Mouse (Mus musculus): Measurements from ENCODE around the gene Ttc7. TPM values are rescaled to one million over a fixed set of nuclear protein-coding genes. Genes with fewer than 3 reads are reported as not detected.

Gene Ttc7
- polyA plus RNA-seq (2014; fragmentation: Nextera tagmentation; extraction: Ambion mirVana): 2.8 and 3.6 TPM in 2 replicates

DNA sequence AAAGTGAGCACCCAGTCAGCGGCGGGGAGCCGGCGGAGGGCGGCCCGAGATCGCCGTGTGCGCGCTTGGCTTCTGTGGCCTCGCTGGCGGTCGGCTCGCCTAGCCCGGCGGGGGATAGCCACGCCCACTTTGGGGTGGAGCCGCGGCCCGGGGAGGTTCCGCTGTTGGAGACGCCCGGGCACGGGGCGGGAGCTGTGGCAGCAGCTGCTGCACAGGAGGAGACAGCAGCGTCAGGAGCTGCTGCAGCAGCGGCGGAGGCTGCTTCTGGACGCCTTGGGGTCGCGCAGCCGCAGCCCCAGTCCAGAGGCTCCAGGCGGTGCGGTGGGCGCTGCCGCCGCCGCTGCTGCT is at the start of gene Ttc7:
Gene Ttc7, plus strand, starts transcription at position 181 of the 348 bp plus-strand sequence.
- DNase-seq: peak; percentile 99

DNA sequence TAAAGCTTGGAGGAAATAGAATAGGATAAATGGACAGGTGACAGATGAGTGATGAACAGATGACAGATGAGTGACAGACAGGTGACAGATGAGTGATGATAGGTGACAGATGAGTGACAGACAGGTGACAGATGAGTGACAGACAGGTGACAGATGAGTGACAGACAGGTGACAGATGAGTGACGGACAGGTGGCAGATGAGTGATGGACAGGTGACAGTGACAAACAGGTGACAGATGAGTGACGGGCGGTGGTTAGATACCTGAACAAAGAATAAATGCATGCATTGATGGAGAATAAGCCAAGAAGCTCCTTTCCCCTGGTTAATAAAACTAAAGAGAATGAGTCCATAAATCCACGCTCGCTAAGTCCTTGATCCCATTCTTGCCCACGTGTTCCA is 47.7 kb upstream of the Ttc7 start:
- no peak for ATAC-seq (ENCODE audit: insufficient read depth)

More for the DNA sequence above, at the start of gene Ttc7:
- peaks cover 21% of the 10 kb centered on the region for H3K27me3 ChIP-seq (ENCODE audit: insufficient read depth, low read length)
- H3K4me3 ChIP-seq (ENCODE audit: low read depth, low read length): peak within 1 kb of the TSS; percentile 71
- no peak for TF ChIP-seq CTCF (IDR thresholded peaks at IDR 0.05; ENCODE audit: low read depth)
- peak within 1 kb of the TSS; percentile 100 for H3K4me2 ChIP-seq
- peak within 1 kb of the TSS; percentile 91 for H3K9ac ChIP-seq
- WGBS: under 1% methylated on average over 38 of the region's 38 CpGs
- no peaks in the 10 kb centered on the region for H3K36me3 ChIP-seq (ENCODE audit: insufficient read depth)
- H3K4me1 ChIP-seq (ENCODE audit: insufficient read depth): peaks cover 13% of the 10 kb centered on the region; the same call in 1 of the 2 replicates
- H3K9me3 ChIP-seq (ENCODE audit: low read depth, low read length): no peaks in the 10 kb centered on the region
- peak; percentile 90 for ATAC-seq (ENCODE audit: insufficient read depth)
- peak within 1 kb of the TSS; percentile 97 for H3K27ac ChIP-seq (ENCODE audit: low read depth)

DNA sequence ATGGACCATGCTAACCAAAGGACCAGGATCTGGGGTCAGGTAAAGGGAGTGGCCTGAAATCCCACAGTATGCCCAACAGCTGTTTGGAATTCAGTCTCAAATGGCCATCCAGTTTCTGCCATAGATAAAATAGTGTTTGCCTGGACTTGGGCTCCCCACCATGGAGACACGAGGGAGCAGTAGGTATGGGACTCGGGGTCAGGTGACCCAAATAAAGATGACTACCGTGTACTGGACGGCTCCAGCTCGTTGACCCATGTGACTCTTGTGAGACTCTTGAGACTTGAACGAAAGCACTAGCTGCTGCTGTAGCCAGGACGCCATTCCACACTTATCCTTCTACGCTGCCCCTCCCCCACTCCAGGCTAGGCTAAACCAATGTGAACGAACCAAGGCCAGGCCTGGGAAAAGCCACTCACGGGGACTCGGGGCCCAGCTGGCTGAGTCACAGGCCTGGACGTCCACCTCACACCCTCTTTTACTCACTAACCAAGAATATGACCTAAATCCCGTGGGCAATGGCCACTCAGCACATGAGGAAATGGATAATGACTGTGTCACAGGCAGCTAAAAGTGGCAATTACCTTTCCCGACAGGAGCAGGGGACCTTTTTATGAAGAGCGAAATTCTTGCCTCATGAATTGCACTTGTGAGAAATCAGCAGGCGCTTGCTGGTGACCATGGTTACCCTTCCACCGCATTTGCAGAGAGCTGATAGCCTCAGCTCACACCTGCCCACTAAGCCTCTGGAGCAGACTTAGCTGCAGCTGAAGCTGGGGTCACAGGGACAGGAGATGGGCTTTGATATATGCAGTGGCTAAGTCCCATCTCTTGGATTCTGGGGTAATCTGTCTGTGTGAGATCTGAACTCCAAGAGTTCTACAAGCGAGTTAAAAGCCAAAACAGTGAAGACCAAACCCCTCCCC is 45.7 kb upstream of the Ttc7 start:
- no peak overlapping the region for H3K9ac ChIP-seq
- ATAC-seq (ENCODE audit: insufficient read depth) (peak; percentile 67), DNase-seq (peak; percentile 45)
- no peak overlapping the region for H3K4me3 ChIP-seq (ENCODE audit: low read depth, low read length)
- no peaks in the 10 kb centered on the region for H3K9me3 ChIP-seq (ENCODE audit: low read depth, low read length)
- H3K4me2 ChIP-seq: no peak overlapping the region
- peak overlapping the region; percentile 59 for H3K27ac ChIP-seq (ENCODE audit: low read depth)
- WGBS: 33% methylated on average over 18 of the region's 18 CpGs
- H3K4me1 ChIP-seq (ENCODE audit: insufficient read depth): 0 out of 2 replicates have a peak, but pooled peaks cover 7% of the 10 kb centered on the region
- TF ChIP-seq CTCF (IDR thresholded peaks at IDR 0.05; ENCODE audit: low read depth): peak; percentile 3; the same call in 1 of the 2 replicates
- H3K27me3 ChIP-seq (ENCODE audit: insufficient read depth, low read length): no peaks in the 10 kb centered on the region
- H3K36me3 ChIP-seq (ENCODE audit: insufficient read depth): no peaks in the 10 kb centered on the region

More for the DNA sequence above, 47.7 kb upstream of the Ttc7 start:
- Histone ChIP-seq H3K4me3 (ENCODE audit: low read depth, low read length) (no peak overlapping the region), H3K4me1 (ENCODE audit: insufficient read depth) (0 out of 2 replicates have a peak, but pooled peaks cover 7% of the 10 kb centered on the region), H3K9me3 (ENCODE audit: low read depth, low read length) (no peaks in the 10 kb centered on the region), H3K27ac (ENCODE audit: low read depth) (no peak overlapping the region), H3K36me3 (ENCODE audit: insufficient read depth) (no peaks in the 10 kb centered on the region), H3K4me2 (no peak overlapping the region), H3K9ac (no peak overlapping the region), H3K27me3 (ENCODE audit: insufficient read depth, low read length) (no peaks in the 10 kb centered on the region)
- DNase-seq: no peak
- WGBS: 88% methylated on average over 6 of the region's 6 CpGs
- TF ChIP-seq CTCF (IDR thresholded peaks at IDR 0.05; ENCODE audit: low read depth): no peak

DNA sequence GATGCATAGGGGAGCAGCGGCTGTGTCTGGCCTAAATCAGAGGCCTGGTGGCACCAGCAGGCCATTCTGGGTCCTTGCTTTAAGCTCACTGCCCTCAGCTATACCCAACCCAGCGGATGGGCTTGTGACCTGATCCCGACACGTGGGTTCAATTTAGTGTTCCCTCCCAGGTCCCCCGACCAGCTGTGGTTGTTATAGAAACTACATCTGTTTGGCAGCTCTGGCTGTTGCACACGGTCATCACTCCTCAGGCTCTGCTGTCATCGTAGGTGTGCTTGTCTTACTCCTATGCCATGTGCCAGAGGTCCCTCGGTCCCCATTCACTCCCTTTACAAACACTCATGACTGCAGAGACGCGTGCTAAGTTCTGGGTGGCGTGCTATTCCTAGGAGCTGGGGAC is 44.9 kb upstream of the Ttc7 start:
- no peak for ATAC-seq (ENCODE audit: insufficient read depth)
- 61% methylated on average over 11 of the region's 11 CpGs for WGBS

DNA sequence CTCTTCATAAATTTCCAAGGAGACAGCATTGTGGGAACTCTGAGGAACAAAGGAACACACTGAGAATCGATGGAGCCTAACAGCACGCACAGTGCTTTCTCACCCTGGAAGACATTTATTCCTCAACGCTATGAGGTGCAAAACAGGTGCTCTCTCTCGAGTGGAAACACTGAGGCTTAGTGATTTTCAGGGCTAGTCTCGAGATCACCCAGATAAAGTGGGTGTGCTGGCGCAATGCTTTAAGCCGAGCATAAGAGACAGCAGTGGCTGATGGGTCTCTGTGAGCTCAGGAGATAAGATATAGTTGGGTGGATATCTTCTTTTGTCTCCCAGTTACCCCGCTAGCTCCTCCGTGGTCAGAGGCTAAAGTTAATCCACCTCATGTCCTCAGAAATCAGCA is 36.6 kb upstream of the Ttc7 start:
- no peak for TF ChIP-seq CTCF (IDR thresholded peaks at IDR 0.05; ENCODE audit: low read depth)
- Histone ChIP-seq H3K9me3 (ENCODE audit: low read depth, low read length) (no peaks in the 10 kb centered on the region), H3K9ac (no peak overlapping the region), H3K4me2 (no peak overlapping the region), H3K27me3 (ENCODE audit: insufficient read depth, low read length) (no peaks in the 10 kb centered on the region), H3K36me3 (ENCODE audit: insufficient read depth) (no peaks in the 10 kb centered on the region), H3K4me3 (ENCODE audit: low read depth, low read length) (no peak overlapping the region), H3K4me1 (ENCODE audit: insufficient read depth) (0 out of 2 replicates have a peak, but pooled peaks cover 5% of the 10 kb centered on the region), H3K27ac (ENCODE audit: low read depth) (no peak overlapping the region)
- ATAC-seq (ENCODE audit: insufficient read depth): no peak
- 62% methylated on average over 9 of the region's 9 CpGs for WGBS
- DNase-seq: no peak

More for the DNA sequence above, 44.9 kb upstream of the Ttc7 start:
- Histone ChIP-seq H3K9me3 (ENCODE audit: low read depth, low read length) (no peaks in the 10 kb centered on the region), H3K27ac (ENCODE audit: low read depth) (no peak overlapping the region), H3K27me3 (ENCODE audit: insufficient read depth, low read length) (no peaks in the 10 kb centered on the region), H3K36me3 (ENCODE audit: insufficient read depth) (no peaks in the 10 kb centered on the region), H3K4me2 (no peak overlapping the region), H3K4me3 (ENCODE audit: low read depth, low read length) (no peak overlapping the region), H3K9ac (no peak overlapping the region), H3K4me1 (ENCODE audit: insufficient read depth) (0 out of 2 replicates have a peak, but pooled peaks cover 7% of the 10 kb centered on the region)
- no peak for DNase-seq
- TF ChIP-seq CTCF (IDR thresholded peaks at IDR 0.05; ENCODE audit: low read depth): no peak

DNA sequence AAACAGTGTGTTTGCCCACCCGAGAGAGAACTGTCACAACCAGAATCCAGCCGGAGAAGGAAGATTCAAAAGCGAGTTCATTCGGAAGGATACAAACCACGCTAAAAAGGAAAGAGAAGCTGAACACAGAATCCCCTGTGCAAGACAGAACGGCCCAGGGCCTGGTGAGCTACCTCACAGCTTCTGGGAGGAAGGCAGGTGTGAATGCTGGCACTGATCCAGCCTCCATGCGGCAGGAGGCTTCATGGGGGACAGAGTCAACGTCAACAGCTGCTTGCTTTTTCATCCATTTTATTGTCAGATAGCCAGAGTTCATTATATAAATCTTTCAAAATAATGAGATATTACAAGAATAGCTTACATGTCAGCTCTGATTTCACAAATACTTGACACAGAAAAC is 28.3 kb upstream of the Ttc7 start:
- no peak for DNase-seq
- Histone ChIP-seq H3K4me2 (no peak overlapping the region), H3K36me3 (ENCODE audit: insufficient read depth) (peaks cover 59% of the 10 kb centered on the region), H3K27me3 (ENCODE audit: insufficient read depth, low read length) (no peaks in the 10 kb centered on the region), H3K4me1 (ENCODE audit: insufficient read depth) (no peaks in the 10 kb centered on the region), H3K9ac (no peak overlapping the region), H3K4me3 (ENCODE audit: low read depth, low read length) (no peak overlapping the region), H3K9me3 (ENCODE audit: low read depth, low read length) (no peaks in the 10 kb centered on the region), H3K27ac (ENCODE audit: low read depth) (no peak overlapping the region)
- ATAC-seq (ENCODE audit: insufficient read depth): no peak
- no peak for TF ChIP-seq CTCF (IDR thresholded peaks at IDR 0.05; ENCODE audit: low read depth)
- 68% methylated on average over 8 of the region's 8 CpGs for WGBS

DNA sequence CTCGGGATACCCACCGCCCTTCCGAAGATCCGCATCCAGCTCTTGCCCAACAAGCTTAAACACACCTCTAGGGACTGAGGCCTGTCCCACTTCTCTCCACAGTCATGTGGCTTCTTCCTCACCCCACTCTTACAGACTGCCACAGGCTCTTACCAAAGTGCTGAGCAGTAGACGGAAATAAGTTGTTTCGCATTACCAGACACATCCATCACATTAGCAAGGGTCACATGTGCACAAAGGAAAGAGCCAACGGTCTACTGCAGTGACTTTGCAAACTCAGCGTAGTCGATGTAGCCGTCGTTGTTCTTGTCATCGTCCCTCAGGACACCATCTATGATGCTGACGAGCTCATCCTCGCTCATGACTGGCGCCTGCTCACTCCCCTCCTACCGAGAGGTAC is 27.0 kb upstream of the Ttc7 start:
- 82% methylated on average over 16 of the region's 16 CpGs for WGBS
- DNase-seq (no peak), ATAC-seq (ENCODE audit: insufficient read depth) (no peak)
- no peak overlapping the region for H3K27ac ChIP-seq (ENCODE audit: low read depth)
- H3K9ac ChIP-seq: no peak overlapping the region
- H3K4me2 ChIP-seq: no peak overlapping the region
- no peak overlapping the region for H3K4me3 ChIP-seq (ENCODE audit: low read depth, low read length)
- peaks cover 64% of the 10 kb centered on the region for H3K36me3 ChIP-seq (ENCODE audit: insufficient read depth)
- H3K4me1 ChIP-seq (ENCODE audit: insufficient read depth): no peaks in the 10 kb centered on the region
- H3K27me3 ChIP-seq (ENCODE audit: insufficient read depth, low read length): no peaks in the 10 kb centered on the region
- no peak for TF ChIP-seq CTCF (IDR thresholded peaks at IDR 0.05; ENCODE audit: low read depth)
- no peaks in the 10 kb centered on the region for H3K9me3 ChIP-seq (ENCODE audit: low read depth, low read length)

Measured in lung, embryonic 14.5 days (tissue).